Mouse (Mus musculus) bone marrow, adult 2 months (tissue): ENCODE measurements at regions not wholly inside any gene's neighbourhood (a gene's known extent, or its start where the extent isn't known, plus 50 kb on each side); places are given as distances from the start of the nearest gene placed in this dataset.

Experiments
- CTCF ChIP-seq: fragments of 200-500 bp; IDR thresholded peaks from 2 replicates; pipeline ENCODE4 v1.5.1; 2011; ENCODE audit warnings: low read length, control low read depth; ENCODE audit not compliant: control insufficient read depth, insufficient read depth
- POLR2A ChIP-seq: fragments of 200-500 bp; IDR thresholded peaks from 2 replicates; pipeline ENCODE4 v1.6.1; 2011; ENCODE audit warnings: low read depth, mild to moderate bottlenecking, control low read depth, low read length, borderline replicate concordance; ENCODE audit not compliant: control insufficient read depth

- TF ChIP-seq CTCF (no peak), POLR2A (no peak)
Observed at GRCm38 (mm10) chr8:127746456-127746855, 611.9 kb upstream of the Nrp1 start.
